Mouse (Mus musculus): Measurements from ENCODE around the gene Nup43. TPM values are rescaled to one million over a fixed set of nuclear protein-coding genes. Genes with fewer than 3 reads are reported as not detected.
A peak's percentile ranks its signal among the peaks of the same experiment; 100 is the strongest.

Gene Nup43
- total and polyA plus RNA-seq, 3 experiments = 52.9 to 64.7 TPM; not detected in 1

GRCm38 (mm10) chr10:7620723-7621122, 46.6 kb upstream of the Nup43 start:
- Histone ChIP-seq H3K36me3 (ENCODE audit: control insufficient read depth in 1 of 2, insufficient read depth in 2 of 2, low read length in 2 of 2) (no peaks in the 10 kb centered on the region; a peak in 1 of 4 replicates), H3K27ac (ENCODE audit: control insufficient read depth, low read depth, low read length) (no peak overlapping the region), H3K9ac (ENCODE audit: control insufficient read depth, low read depth, low read length, poor library complexity, severe bottlenecking) (no peak overlapping the region), H3K27me3 (ENCODE audit: control insufficient read depth in 1 of 2, insufficient read depth in 2 of 2, low read length in 2 of 2) (no peaks in the 10 kb centered on the region), H3K4me1 (ENCODE audit: control insufficient read depth in 1 of 2, insufficient read depth in 2 of 2, low read length in 2 of 2) (peaks cover 7% of the 10 kb centered on the region in 2 experiments), H3K9me3 (replicated peaks; ENCODE audit: insufficient read depth, low read length) (no peaks in the 10 kb centered on the region), H3K4me3 (ENCODE audit: control insufficient read depth in 1 of 2, insufficient read depth in 1 of 2, low read depth in 2 of 2, low read length in 2 of 2) (no peak overlapping the region), H3K79me2 (ENCODE audit: control insufficient read depth, insufficient read depth, low read length, poor library complexity) (no peaks in the 10 kb centered on the region)
- TF ChIP-seq MEF2A (IDR thresholded peaks at IDR 0.05; ENCODE audit: extremely low read depth, insufficient replicate concordance, low read depth, low read length, poor library complexity, severe bottlenecking) (no peak), ZMIZ1 (IDR thresholded peaks at IDR 0.05; ENCODE audit: low read depth, low read length) (no peak)
- DNase-seq (ENCODE audit: low read depth, low spot score) = no peak

GRCm38 (mm10) chr10:7622378-7622777, 44.9 kb upstream of the Nup43 start:
- Histone ChIP-seq H3K4me1 (ENCODE audit: control insufficient read depth in 1 of 2, insufficient read depth in 2 of 2, low read length in 2 of 2) (peaks cover 7% of the 10 kb centered on the region in 2 experiments), H3K4me3 (ENCODE audit: control insufficient read depth in 1 of 2, insufficient read depth in 1 of 2, low read depth in 2 of 2, low read length in 2 of 2) (no peak overlapping the region), H3K27me3 (ENCODE audit: control insufficient read depth in 1 of 2, insufficient read depth in 2 of 2, low read length in 2 of 2) (no peaks in the 10 kb centered on the region), H3K9ac (ENCODE audit: control insufficient read depth, low read depth, low read length, poor library complexity, severe bottlenecking) (no peak overlapping the region), H3K27ac (ENCODE audit: control insufficient read depth, low read depth, low read length) (no peak overlapping the region), H3K9me3 (replicated peaks; ENCODE audit: insufficient read depth, low read length) (no peaks in the 10 kb centered on the region), H3K79me2 (ENCODE audit: control insufficient read depth, insufficient read depth, low read length, poor library complexity) (no peaks in the 10 kb centered on the region), H3K36me3 (ENCODE audit: control insufficient read depth in 1 of 2, insufficient read depth in 2 of 2, low read length in 2 of 2) (no peaks in the 10 kb centered on the region; a peak in 1 of 4 replicates)
- no peak for DNase-seq (ENCODE audit: low read depth, low spot score)
- TF ChIP-seq MXI1 (IDR thresholded peaks at IDR 0.05; ENCODE audit: low read depth, low read length) (no peak), SMC3 (IDR thresholded peaks at IDR 0.05; ENCODE audit: low read depth, low read length) (no peak), MYC (IDR thresholded peaks at IDR 0.05; ENCODE audit: low read depth, low read length) (no peak), MAFK (IDR thresholded peaks at IDR 0.05; ENCODE audit: borderline replicate concordance, low read depth, low read length) (no peak), MAZ (IDR thresholded peaks at IDR 0.05; ENCODE audit: low read depth, low read length) (no peak), ZMIZ1 (IDR thresholded peaks at IDR 0.05; ENCODE audit: low read depth, low read length) (no peak)

- no peaks in the 10 kb centered on the region for H3K79me2 ChIP-seq (ENCODE audit: control insufficient read depth, insufficient read depth, low read length, poor library complexity)
- no peaks in the 10 kb centered on the region for H3K9me3 ChIP-seq (replicated peaks; ENCODE audit: insufficient read depth, low read length)
- no peak overlapping the region for H3K4me3 ChIP-seq (ENCODE audit: control insufficient read depth in 1 of 2, insufficient read depth in 1 of 2, low read depth in 2 of 2, low read length in 2 of 2)
- no peak overlapping the region for H3K9ac ChIP-seq (ENCODE audit: control insufficient read depth, low read depth, low read length, poor library complexity, severe bottlenecking)
- no peaks in the 10 kb centered on the region for H3K27me3 ChIP-seq (ENCODE audit: control insufficient read depth in 1 of 2, insufficient read depth in 2 of 2, low read length in 2 of 2)
- DNase-seq (ENCODE audit: low read depth, low spot score) = peak; percentile 21
- TF ChIP-seq MXI1 (IDR thresholded peaks at IDR 0.05; ENCODE audit: low read depth, low read length) (peak; percentile 51; the same call in 1 of the 2 replicates), MAZ (IDR thresholded peaks at IDR 0.05; ENCODE audit: low read depth, low read length) (no peak), MYC (IDR thresholded peaks at IDR 0.05; ENCODE audit: low read depth, low read length) (no peak), ZNF384 (IDR thresholded peaks at IDR 0.05; ENCODE audit: low read depth, low read length) (no peak), TCF12 (IDR thresholded peaks at IDR 0.05; ENCODE audit: low read depth, low read length) (no peak), USF2 (IDR thresholded peaks at IDR 0.05; ENCODE audit: borderline replicate concordance in 1 of 2, insufficient read depth in 1 of 2, low read depth in 1 of 2, low read length in 2 of 2) (no peak), GATA1 (IDR thresholded peaks at IDR 0.05; ENCODE audit: low read depth, low read length) (peak; percentile 55), CTCF (IDR thresholded peaks at IDR 0.05 in 2 of 3, conservative IDR thresholded peaks at IDR 0.05 in 1 of 3; ENCODE audit: control insufficient read depth in 1 of 3, insufficient read depth in 1 of 3, low read depth in 2 of 3, low read length in 3 of 3, poor library complexity in 1 of 3, severe bottlenecking in 1 of 3) (no peak), USF1 (IDR thresholded peaks at IDR 0.05; ENCODE audit: low read depth, low read length) (peak; percentile 26; the same call in 1 of the 2 replicates), MAX (IDR thresholded peaks at IDR 0.05; ENCODE audit: low read length) (no peak)
- no peak overlapping the region for H3K27ac ChIP-seq (ENCODE audit: control insufficient read depth, low read depth, low read length)
- H3K36me3 ChIP-seq (ENCODE audit: control insufficient read depth in 1 of 2, insufficient read depth in 2 of 2, low read length in 2 of 2) = no peaks in the 10 kb centered on the region; a peak in 2 of 4 replicates
- peaks cover 7% of the 10 kb centered on the region in 2 experiments for H3K4me1 ChIP-seq (ENCODE audit: control insufficient read depth in 1 of 2, insufficient read depth in 2 of 2, low read length in 2 of 2)
Measured at GRCm38 (mm10) chr10:7623861-7624518, 43.3 kb upstream of the Nup43 start.
